Comparison of ENCODE assay signal across 8 mouse cellular contexts in the genomic region with DNA sequence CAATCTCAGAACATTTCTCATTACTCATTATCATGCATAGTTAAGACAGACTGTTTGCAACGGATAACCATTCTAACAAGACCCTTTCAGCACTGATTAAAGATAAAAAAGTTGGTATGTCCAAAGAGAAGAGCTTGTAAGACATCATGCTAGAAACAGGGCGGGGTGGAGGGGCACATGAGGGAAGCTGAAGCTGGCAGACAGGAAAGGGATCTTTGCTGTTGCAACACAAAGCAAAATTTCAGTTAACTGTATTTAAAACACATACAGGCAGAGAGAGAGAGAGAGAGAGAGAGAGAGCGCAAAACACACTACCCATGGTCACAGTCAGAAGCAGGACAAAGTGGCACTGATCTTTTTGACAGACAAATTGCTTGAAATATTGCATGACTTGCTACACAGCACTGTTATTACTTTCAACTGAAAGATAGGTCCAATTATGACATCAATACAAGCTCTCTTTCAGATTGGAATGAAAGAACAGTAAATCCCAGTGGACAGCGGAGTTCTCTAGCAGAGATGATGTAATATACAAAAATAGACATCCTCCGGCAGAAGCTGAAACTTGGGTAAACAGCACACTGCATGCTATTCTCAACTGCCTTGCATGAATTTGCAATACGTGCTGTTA.
DNase-seq lines count a peak whose midpoint lies in the region; ATAC-seq and TF ChIP-seq lines count a peak whose summit lies in the region.

No protein-coding gene starts in this region.

- peak; percentile 78 for ATAC-seq in limb, embryonic 14.5 days (ENCODE audit: low FRiP score, low read depth)
- ATAC-seq in hindbrain, embryonic 11.5 days (ENCODE audit: low FRiP score): no peak
- ATAC-seq in megakaryocyte, adult 5-6 weeks (ENCODE audit: poor library complexity, severe bottlenecking): peak; percentile 86

- H3K4me1 ChIP-seq in limb, embryonic 14.5 days (ENCODE audit: control insufficient read depth, insufficient read depth, low read length): peaks cover 6% of the 10 kb centered on the region; the same call in 1 of the 2 replicates
- no peaks in the 10 kb centered on the region for H3K4me1 ChIP-seq in limb, embryonic 10.5 days
- peaks cover 12% of the 10 kb centered on the region; the same call in 1 of the 2 replicates for H3K4me1 ChIP-seq in cortical plate, adult 2 months (ENCODE audit: control insufficient read depth, insufficient read depth, low read length)
- H3K4me1 ChIP-seq in hindbrain, embryonic 11.5 days (replicated peaks; ENCODE audit: control insufficient read depth, insufficient read depth, low read length): no peaks in the 10 kb centered on the region

- no peak overlapping the region for H3K4me3 ChIP-seq in limb, embryonic 14.5 days (replicated peaks; ENCODE audit: low read length)
- no peak overlapping the region for H3K4me3 ChIP-seq in limb, embryonic 10.5 days
- peak overlapping the region; percentile 27; the same call in 1 of the 2 replicates for H3K4me3 ChIP-seq in cortical plate, adult 2 months (ENCODE audit: insufficient read depth, low read length)
- no peak overlapping the region for H3K4me3 ChIP-seq in hindbrain, embryonic 11.5 days (ENCODE audit: low read depth, low read length)

- H3K4me2 ChIP-seq in limb, embryonic 14.5 days (replicated peaks; ENCODE audit: low read depth, low read length, severe bottlenecking): no peak overlapping the region
- no peak overlapping the region for H3K4me2 ChIP-seq in hindbrain, embryonic 11.5 days (replicated peaks; ENCODE audit: low read depth, low read length)

- WGBS in limb, embryonic 14.5 days: 52% methylated on average over 6 of the region's 6 CpGs
- WGBS in limb, embryonic 10.5 days: 86% methylated on average over 6 of the region's 6 CpGs
- WGBS in hindbrain, embryonic 11.5 days: 59% methylated on average over 6 of the region's 6 CpGs

- no peak overlapping the region for H3K9ac ChIP-seq in limb, embryonic 14.5 days (ENCODE audit: low read depth, low read length, severe bottlenecking)
- no peak overlapping the region for H3K9ac ChIP-seq in hindbrain, embryonic 11.5 days (ENCODE audit: low read depth, low read length)

- intact Hi-C loops in left cerebral cortex, postnatal 36 days (cut with DNase I): loop anchor here (2.0 kb wide), 1 partner anchor 16 kb away; no protein-coding TSS in a partner anchor

- H3K36me3 ChIP-seq in limb, embryonic 14.5 days (ENCODE audit: control insufficient read depth, insufficient read depth, low read length): no peaks in the 10 kb centered on the region
- H3K36me3 ChIP-seq in limb, embryonic 10.5 days: no peaks in the 10 kb centered on the region
- H3K36me3 ChIP-seq in hindbrain, embryonic 11.5 days (ENCODE audit: control insufficient read depth, insufficient read depth, low read length): no peaks in the 10 kb centered on the region

- H3K27ac ChIP-seq in limb, embryonic 14.5 days (replicated peaks; ENCODE audit: low read depth, low read length): 0 out of 2 replicates have a peak overlapping the region, but pooled peaks have one; percentile 19
- no peak overlapping the region for H3K27ac ChIP-seq in limb, embryonic 10.5 days
- H3K27ac ChIP-seq in cortical plate, adult 2 months (ENCODE audit: insufficient read depth, low read length): peak overlapping the region; percentile 95
- no peak overlapping the region for H3K27ac ChIP-seq in hindbrain, embryonic 11.5 days (ENCODE audit: low read depth, low read length)

- peak; percentile 85 for DNase-seq in limb, embryonic 14.5 days (ENCODE audit: low spot score)
- DNase-seq in limb, embryonic 10.5 days (ENCODE audit: low spot score): no peak
- DNase-seq in hindbrain, embryonic 11.5 days (ENCODE audit: low spot score): peak; percentile 10
- no peak for DNase-seq in left cerebral cortex, postnatal 36 days (ENCODE audit: low spot score in 2 of 2)
- DNase-seq in ovary, postnatal 14 days (ENCODE audit: low spot score): no peak
- no peak for DNase-seq in adrenal gland, adult 8-10 months

- TF ChIP-seq POLR2A in limb, embryonic 14.5 days (IDR thresholded peaks at IDR 0.05; ENCODE audit: borderline replicate concordance, extremely low read depth, insufficient read depth, insufficient read length): no peak
- TF ChIP-seq POLR2A in cortical plate, adult 2 months (IDR thresholded peaks at IDR 0.05; ENCODE audit: extremely low read depth, insufficient read depth, low read length): peak; percentile 5; the same call in 1 of the 2 replicates

- no peaks in the 10 kb centered on the region for H3K27me3 ChIP-seq in limb, embryonic 14.5 days (ENCODE audit: control insufficient read depth, insufficient read depth, low read length)
- no peaks in the 10 kb centered on the region for H3K27me3 ChIP-seq in limb, embryonic 10.5 days (ENCODE audit: low read depth, poor library complexity, severe bottlenecking)
- H3K27me3 ChIP-seq in hindbrain, embryonic 11.5 days (ENCODE audit: control insufficient read depth, insufficient read depth, low read length): no peaks in the 10 kb centered on the region

- TF ChIP-seq CTCF in cortical plate, adult 2 months (IDR thresholded peaks at IDR 0.05; ENCODE audit: extremely low read depth, insufficient read depth, low read length): no peak

- H3K9me3 ChIP-seq in limb, embryonic 14.5 days (ENCODE audit: control insufficient read depth, low read length): no peaks in the 10 kb centered on the region
- no peaks in the 10 kb centered on the region for H3K9me3 ChIP-seq in limb, embryonic 10.5 days (replicated peaks)
- no peaks in the 10 kb centered on the region for H3K9me3 ChIP-seq in hindbrain, embryonic 11.5 days (ENCODE audit: control insufficient read depth, low read length)

Comparison
In these comparisons a context has a peak if more than half of its experiments do, and no peak if none do; other contexts are left out.
1. DNase-seq: peak in limb, embryonic 14.5 days (single experiment) and hindbrain, embryonic 11.5 days (single experiment); none in limb, embryonic 10.5 days (single experiment), left cerebral cortex, postnatal 36 days (0 of 2), ovary, postnatal 14 days (single experiment) and adrenal gland, adult 8-10 months (single experiment).
2. H3K27ac ChIP-seq: peak in limb, embryonic 14.5 days (single experiment) and cortical plate, adult 2 months (single experiment); none in limb, embryonic 10.5 days (single experiment) and hindbrain, embryonic 11.5 days (single experiment).